Mouse (Mus musculus) mouse embryonic stem cell (cell line): ENCODE results near the gene Xylb.
"Not testable (repeated sequence)": the region's sequence is repeated elsewhere in the genome, so short reads cannot be mapped to it uniquely, and the experiment has no call there.

Experiments used
- in situ Hi-C, 2 experiments: fragments of 300-500 bp; cut with MboI; formaldehyde crosslinking; loops; 1 replicate in 1 of 2; 3 replicates in 1 of 2; pipeline ENCODE4 v1.14.3; 2019 to 2020; ENCODE audit warnings: low sequenced_read_pairs in 2 of 2, low pct_unique_long_range_greater_than_20kb in 1 of 2, mixed read lengths in 1 of 2; ENCODE audit not compliant: unreplicated experiment in 1 of 2

Gene Xylb

DNA sequence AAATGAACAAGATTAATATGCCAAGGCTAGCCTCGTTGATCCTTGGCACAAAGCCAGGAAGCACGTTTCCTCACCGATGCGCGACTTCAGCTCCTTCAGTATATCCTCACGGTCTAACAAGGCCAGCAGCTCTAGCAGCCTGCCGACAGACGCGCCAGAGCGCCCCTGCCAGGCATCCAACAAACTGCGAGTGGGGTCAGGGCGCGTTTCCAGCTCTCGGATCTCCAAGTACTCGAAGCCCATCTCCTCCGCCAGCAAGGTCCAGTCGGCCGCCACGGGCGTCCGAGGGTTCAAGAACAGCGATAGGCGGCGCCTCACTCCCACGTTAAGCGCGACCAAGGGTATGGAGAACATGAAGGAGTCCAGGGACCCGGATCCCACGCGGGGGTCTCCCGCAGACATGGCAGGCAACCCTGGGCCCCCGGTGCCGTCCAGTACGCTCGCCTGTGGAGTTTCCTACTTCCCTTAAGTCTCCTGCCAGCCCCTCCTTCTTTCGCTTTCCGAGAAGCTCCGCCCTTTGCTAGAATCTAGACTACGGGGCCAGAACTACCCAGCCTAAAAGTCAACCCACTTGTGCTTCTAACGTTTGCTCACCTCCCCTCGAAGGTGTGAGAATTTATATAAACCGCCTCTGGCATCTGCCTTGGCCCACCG lies 17.5 kb upstream of the Xylb start, which contains the start of gene Acaa1a:
Gene Acaa1a, plus strand, starts transcription at position 119 of the 654 bp plus-strand sequence.
- in situ Hi-C loops = no loop called here

DNA sequence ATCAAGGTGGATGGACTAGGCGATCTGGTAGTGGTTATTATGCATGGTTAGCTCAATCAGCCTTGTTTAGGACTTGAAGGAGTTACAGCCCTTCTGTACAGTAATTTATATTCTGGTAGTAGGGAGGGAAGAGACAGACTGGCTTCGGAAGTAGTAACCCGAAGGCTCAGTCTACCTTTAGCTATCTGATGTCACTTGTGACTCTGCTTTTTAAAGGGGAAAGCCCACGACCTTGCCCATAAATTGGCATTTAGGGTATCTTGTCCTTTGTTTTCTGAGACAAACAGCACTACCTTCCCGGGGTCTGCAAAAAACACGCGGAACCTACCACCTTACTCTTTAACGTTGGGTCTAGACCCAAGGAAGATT lies 17.0 kb upstream of the Xylb start:
- in situ Hi-C loops = no loop called here

DNA sequence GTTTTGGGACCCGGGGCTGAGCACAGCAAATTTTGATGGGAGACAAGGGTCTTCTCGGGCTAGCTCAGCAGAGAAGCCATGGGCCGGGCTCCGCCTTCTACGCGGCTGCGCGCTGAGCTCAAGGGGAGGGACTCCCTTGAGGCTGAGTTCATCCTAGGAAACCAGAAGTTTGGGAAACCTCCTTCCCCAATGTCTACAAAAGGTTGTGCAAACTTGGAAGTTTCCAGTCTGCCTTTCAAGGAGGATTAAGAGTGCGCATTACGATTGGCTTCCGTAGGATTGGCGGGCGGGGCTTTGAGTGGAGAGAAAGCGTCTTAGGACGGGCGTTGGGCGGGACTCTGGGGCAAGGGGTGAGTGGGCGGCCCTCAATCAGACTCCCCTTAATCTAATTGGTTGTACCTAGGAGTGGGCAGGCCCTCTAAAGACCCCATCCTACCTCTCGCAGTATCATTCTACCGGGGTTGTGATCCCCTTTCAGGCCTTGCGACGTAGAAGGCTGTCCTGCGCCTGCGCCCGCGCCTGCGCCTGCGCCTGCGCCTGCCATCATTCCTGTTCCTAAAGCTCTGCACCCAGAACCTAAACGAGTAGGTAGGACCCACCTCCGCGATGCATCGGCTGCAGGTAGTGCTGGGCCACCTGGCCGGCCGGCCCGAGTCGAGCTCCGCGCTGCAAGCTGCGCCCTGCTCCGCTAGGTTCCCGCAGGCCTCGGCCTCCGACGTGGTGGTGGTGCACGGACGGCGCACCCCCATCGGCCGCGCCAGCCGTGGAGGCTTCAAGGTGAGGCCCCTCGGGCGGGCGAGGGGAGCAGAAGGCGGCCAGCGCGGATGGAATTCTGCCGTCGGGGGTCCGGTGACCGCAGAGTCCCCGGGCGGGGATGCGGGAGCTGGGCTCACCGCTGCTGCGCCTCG lies 16.0 kb upstream of the Xylb start, which contains the start of gene Myd88:
Gene Myd88, minus strand, starts transcription at position 503 of the 908 bp plus-strand sequence.
- in situ Hi-C loops = no loop called here

DNA sequence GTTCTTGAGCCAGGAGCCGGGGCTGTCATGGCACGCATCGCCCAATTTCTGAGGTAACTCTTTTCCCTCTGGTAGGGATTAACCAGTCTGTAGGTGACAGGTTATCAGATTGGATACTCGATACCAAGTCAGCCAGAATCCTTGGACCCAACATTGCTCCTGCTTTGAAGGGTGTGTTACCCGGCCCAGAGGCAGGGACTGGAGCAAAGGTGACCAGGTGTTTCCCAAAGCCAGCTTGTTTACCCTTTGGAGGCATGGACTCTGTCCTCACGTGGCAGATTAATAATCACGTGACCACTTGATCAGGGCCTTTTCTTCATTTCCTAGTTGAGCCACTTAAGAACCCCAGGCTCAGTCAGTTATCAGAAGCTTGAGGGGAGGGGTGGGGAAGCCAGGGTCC lies 14.5 kb upstream of the Xylb start:
- in situ Hi-C loops = no loop called here

DNA sequence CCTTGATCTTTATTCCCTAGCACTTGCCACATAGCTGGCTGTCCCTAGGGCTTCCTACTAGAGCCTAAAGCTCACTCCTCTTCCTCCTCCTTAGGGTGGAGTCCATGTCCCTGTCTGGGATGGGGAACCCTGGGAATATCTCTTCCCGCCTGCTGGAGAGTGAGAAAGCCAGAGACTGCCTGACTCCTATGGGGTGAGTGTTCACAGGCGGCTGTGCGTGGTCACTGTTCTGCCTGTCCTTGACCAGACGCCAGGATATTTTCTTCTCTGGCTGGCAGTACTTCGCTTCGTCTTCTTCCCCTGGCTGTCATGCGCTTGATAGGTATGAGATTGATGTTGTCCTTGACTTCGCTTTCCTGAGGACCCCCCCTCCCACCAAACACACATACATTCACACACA lies 10.8 kb upstream of the Xylb start:
- in situ Hi-C loops = no loop called here

DNA sequence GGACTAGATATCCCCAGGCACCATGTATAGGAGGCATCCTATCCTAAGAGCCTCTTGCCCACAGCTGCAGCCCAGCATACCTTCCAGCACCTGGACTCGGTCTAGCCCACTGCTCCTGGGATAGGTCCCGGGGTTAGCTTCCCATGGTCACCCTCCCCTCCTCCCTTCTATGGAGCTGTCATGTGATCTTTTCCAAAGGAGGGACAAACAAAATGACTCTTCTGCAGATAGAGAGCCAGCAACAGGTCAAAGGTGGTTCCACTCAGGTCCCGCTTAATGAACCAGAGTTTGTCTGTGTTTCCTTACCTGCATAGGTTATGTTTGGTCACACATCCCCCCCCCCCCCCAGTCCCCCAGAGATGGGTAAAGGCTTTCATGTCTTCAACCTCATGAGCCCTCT lies 6.7 kb upstream of the Xylb start:
- in situ Hi-C loops = no loop called here

DNA sequence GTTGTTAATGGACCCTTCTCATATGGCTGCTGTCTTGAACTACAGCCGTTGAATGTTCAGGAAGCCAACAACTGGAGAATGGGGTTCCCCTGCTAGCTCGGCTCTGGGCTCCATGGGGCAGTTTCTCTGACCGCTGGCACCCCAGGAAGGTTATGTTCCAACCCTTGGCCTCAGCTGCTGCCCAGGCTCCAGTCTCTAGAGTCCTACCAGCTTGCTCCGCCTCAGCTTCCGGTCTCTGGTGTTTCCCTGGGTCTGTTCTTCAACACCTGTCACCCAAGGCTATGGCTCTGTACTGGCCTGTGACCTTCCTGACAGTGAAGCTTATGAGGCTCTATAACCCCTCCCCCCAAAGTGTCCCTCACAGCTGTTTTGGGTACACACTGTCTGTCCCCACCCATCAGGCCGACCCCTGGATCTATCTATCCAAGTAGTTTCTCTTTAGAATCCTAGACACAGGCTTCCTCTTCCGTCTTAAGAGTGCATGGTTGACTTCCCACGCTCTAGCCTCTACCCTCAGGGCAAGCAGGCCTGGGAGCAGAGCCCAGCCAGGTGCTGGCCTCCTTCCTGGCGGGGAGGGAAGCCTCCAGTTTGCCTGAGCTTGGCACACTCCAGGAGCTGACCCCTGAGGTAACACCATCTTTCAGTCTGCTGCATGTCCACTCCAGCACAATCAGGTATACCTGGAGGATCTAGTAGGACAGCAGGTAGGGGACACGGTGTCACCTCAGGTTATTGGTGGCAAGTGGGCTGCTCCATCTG lies 6.1 kb upstream of the Xylb start:
- in situ Hi-C loops = no loop called here

DNA sequence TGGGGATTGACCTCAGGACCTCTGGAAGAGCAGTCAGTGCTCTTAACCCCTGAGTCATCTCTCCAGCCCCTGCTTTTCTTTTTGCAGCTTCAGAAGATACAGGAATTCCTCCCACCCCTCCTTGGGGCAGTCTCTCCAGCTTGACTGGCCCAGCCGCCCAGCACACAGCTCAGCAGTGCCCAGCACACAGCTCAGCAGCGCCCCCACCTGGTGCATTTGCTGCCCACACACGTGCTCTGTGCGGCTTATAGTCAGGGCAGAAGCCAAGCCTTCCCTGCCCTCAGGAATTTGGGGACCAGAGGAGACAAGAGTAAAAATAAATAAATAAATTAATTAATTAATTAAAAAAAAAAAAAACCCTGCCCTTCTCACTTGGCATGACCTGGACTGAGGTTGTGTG lies 5.1 kb upstream of the Xylb start:
- in situ Hi-C loops = no loop called here

DNA sequence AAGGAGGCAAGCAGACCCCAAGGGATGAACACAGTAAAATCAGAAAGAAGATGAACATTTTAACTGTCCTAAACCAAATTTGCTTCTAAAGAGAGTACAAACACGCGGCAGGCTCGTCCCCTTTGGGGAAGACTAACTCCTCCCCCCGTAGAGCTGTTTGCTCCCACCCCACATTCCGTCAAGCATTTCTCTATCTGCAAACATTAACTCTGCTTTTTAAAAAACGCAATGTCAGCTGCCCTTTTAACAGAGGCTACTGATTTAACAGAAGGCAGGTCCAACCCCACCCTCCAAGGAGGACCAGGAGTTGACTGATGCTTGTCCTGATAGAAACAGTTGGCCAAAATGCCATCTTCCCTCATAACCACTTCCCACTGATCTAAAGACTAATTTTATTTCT lies 3.3 kb upstream of the Xylb start:
- in situ Hi-C loops = no loop called here

DNA sequence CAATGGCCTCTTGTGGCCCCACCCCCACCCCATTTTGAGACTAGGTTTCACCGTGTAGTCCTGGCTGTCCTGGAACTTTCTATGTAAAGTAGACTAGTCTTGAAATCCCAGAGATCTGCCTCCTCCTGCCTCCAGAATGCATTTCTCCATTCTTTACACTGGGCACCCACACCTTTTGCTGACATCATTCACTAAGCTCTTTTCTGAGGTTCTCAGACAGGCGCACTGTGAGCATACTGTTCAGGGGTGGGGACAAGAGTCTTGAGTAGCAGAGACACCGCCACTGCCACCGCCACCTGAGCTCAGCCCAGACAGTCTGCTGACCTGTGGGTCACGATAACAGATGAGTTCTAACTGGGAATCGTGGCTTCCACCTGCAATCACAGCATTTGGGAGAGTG lies 1.2 kb upstream of the Xylb start:
- in situ Hi-C loops = no loop called here

DNA sequence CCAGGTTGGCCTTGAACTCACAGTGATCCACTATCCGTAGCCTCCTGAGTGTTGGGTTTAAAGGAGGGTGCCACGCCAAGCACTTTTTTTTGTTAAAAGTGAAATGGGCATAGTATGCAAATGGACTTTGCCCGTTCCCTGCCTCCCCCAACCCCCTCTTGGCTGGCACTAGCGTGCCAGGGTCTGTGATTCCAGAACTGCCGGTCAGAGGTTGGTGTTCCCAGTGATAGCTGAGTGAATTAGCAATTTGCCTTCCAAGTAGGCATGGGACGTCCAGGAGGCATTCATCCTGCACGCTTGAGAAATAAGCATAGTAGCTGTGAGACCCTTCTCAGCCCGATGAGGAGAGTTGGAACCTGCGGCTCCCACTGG lies 863 bp downstream of the Xylb start:
- in situ Hi-C loops = no loop called here

DNA sequence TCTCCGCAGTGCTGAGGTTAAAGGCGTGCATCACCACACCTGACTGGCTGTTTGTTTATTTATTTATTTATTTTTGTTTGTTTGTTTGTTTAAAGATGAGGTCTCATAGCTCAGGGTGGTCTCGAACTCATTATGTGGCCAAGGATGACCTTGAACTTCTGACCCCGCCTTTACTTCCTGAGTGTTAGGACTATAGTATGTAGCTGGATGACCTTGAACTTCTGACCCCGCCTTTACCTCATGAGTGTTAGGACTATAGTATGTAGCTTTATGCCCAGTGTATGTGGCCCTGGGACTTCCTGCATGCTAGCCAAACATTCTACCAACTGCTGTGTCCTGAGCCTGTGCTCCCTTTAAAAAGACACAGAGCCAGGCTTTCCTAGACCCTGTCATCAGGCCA lies 4.2 kb downstream of the Xylb start:
- in situ Hi-C loops = no loop called here

DNA sequence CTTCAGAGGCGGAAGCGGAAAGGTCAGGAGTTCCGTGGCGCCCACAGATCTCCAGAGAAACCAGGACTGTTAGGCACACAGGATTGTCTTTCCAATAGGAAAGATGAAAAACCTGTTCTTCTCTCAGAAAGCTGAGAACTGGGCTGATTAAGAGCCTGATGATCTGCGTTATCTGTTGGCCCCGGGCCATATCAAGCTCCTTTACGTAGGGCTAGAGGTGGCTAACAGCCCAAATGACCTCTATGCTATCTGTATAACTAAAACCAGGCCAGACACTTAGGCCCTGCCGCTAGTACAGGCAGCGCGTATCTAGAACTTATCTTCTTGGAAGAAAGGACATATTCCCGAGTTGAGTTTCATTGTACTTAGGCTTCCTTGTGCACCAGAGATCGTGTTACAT lies 6.0 kb downstream of the Xylb start:
- in situ Hi-C loops = no loop called here

DNA sequence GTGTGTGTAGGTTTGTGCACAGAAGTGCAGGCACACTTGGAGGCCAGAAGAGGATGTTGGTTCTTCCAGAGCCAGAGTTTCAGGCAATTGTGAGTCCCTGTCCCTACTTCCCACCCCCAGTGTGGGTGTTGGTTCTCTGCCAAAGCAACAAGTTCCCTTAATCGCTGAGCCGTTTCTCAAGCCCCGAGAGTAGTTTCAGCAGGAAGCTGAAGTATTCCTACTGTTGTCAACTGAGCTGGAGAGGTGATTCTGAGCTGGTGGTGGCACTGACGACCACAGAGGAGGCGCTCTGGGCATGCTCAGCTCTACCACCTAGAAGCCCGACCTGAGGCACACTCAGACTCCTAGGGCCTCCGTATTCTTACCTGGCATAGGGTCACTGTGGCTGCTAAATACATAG lies 8.1 kb downstream of the Xylb start, which contains the start of gene Slc22a14:
Gene Slc22a14, minus strand, starts transcription at position 270 of the 400 bp plus-strand sequence.
- in situ Hi-C loops = no loop called here

DNA sequence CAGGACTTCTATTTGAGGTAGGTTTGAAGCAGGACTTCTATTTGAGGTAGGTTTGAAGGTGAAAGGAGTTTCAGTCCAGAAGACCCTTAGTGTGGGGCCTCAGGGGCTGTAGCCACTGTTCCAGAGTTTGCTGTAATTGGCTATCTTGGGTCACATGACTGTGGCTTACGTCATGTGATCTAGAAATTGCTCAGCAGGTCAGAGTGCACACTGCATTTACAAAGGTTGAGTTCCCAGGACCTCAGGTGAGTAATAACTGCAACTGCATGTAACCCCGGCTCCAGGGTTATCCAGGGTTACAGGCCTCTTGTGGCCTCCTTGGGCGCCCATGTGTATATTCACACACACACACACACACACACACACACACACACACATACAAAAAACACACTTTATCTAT lies 11.2 kb downstream of the Xylb start:
- in situ Hi-C loops = no loop called here

DNA sequence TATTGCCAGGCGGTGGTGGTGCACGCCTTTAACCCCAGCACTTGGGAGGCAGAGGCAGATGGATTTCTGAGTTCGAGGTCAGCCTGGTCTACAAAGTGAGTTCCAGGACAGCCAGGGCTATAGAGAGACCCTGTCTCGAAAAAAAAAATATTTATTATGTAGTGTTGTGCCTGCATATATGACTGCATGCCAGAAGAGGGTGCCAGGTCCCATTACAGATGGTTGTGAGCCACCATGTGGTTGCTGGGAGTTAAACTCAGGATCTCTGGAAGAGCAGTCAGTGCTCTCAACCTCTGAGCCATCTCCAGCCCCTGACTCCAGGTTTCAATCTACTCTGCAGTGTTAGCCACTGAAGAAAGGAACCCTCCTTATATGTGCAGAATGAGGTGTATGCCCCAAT lies 13.6 kb downstream of the Xylb start:
- in situ Hi-C loops = not testable (repeated sequence)

DNA sequence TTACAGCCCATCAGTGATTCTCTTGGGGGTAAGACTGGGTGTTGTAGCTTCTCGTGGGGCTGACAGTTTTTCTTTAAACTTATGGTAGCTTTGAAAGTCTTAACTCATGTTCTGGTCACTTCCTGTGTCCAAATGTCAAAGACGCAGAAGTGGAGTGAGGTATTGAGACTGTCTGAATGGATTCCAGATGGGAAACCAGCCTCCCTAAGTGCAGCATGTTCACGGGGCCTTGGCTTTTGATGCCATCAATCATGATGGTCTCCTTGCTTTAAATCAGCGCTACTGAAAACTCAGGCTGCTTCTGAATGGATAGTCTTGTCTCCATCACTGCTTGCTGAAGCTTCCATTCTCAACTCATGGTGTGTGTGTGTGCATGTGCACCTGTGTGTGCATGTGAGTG lies 14.1 kb downstream of the Xylb start:
- in situ Hi-C loops = no loop called here

DNA sequence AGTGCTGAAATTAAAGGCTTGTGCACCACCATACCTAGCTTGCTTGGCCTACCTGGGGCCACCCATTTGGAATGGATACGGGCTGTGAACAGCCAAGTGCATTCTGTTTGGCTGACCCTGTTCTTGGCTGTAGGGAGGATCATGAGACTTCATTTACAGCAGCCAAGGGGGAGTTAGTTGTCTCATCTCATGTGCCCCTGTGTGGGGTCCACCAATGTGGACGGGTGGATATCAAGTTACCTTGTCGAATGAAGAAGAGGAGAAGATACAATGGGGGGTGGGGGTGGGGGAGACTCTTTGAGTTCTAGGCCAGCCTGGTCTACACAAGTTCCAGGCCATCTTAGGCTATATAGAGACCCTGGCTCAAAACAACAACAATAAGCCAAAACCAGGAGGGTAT lies 17.8 kb downstream of the Xylb start:
- in situ Hi-C loops = no loop called here

DNA sequence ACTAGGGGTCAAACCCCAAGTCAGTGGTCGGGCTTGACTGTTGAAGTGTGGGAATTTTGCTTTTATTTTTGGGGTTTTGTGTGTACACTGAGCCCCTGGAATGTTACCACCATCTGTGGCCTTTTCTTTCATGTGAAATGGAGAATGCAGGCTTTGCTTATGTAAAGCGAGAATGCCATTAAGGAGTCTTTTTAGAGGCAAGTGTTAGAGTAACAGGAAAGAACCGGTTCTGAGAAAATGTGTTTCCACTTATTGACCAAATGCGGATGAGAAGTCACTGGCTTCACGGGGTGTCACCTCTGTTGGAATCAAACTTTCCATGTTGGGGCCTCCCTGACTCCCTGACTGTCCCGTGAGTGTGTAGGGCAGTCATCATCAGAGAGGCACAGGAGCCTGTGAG lies 18.4 kb downstream of the Xylb start:
- in situ Hi-C loops = no loop called here
